Mouse (Mus musculus) liver, embryonic 12.5 days (tissue): Measurements from ENCODE around the gene Syngap1. TPM values are rescaled to one million over a fixed set of nuclear protein-coding genes. Genes with fewer than 3 reads are reported as not detected.

Source experiments
- ATAC-seq: fragments of 200-750 bp; cut with Nextera tagmentation; 2 replicates; pipeline ENCODE4 v1.8.0; 2017; ENCODE audit warnings: moderate number of reproducible peaks, mild to moderate bottlenecking, moderate library complexity
- H3K27ac ChIP-seq: fragments of 300-500 bp; sonication (generic); 2 replicates; pipeline ENCODE4 v1.5.1; 2016; ENCODE audit warnings: mild to moderate bottlenecking
- H3K27me3 ChIP-seq: fragments of 300-500 bp; sonication (generic); replicated peaks from 2 replicates; pipeline ENCODE4 v1.6.1; 2016; ENCODE audit warnings: mild to moderate bottlenecking, moderate library complexity
- H3K36me3 ChIP-seq: fragments of 300-500 bp; sonication (generic); 2 replicates; pipeline ENCODE4 v1.6.1; 2016; ENCODE audit warnings: mild to moderate bottlenecking, moderate library complexity
- H3K4me1 ChIP-seq: fragments of 300-500 bp; sonication (generic); 2 replicates; pipeline ENCODE4 v1.6.1; 2016
- H3K4me2 ChIP-seq: fragments of 300-500 bp; sonication (generic); 2 replicates; pipeline ENCODE4 v1.6.1; 2016; ENCODE audit warnings: mild to moderate bottlenecking, moderate library complexity
- H3K4me3 ChIP-seq: fragments of 300-500 bp; sonication (generic); 2 replicates; pipeline ENCODE4 v1.5.1; 2016; ENCODE audit warnings: mild to moderate bottlenecking, moderate library complexity
- H3K9ac ChIP-seq: fragments of 300-500 bp; sonication (generic); 2 replicates; pipeline ENCODE4 v1.6.1; 2016; ENCODE audit warnings: mild to moderate bottlenecking, moderate library complexity
- H3K9me3 ChIP-seq: fragments of 300-500 bp; sonication (generic); replicated peaks from 2 replicates; pipeline ENCODE4 v1.6.1; 2016; ENCODE audit warnings: mild to moderate bottlenecking, moderate library complexity
- WGBS: fragments of 180-500 bp; shearing (Covaris S2); methylation state at CpG from one replicate; pipeline ENCODE4 v1.1.7; 2016; ENCODE audit not compliant: insufficient replicate concordance; 5-methylcytosine and 5-hydroxymethylcytosine counted together
- polyA plus RNA-seq: library from polyadenylated mRNA; unstranded; fragments of >200 nt; fragmentation: Nextera tagmentation; extraction: Ambion mirVana; gene quantifications from 2 replicates; pipeline ENCODE4 v1.2.1, GENCODE M21; 2016

Gene Syngap1
- polyA plus RNA-seq, 1 experiment from 2014 or later = 0.29 TPM

- H3K4me1 ChIP-seq = peaks cover 88% of the 10 kb centered on the region
- H3K27ac ChIP-seq = peak overlapping the region; percentile 46; the same call in 1 of the 2 replicates
- no peak overlapping the region for H3K9ac ChIP-seq
Measured at GRCm38 (mm10) chr17:26949866-26950265, 8.8 kb downstream of the Syngap1 start.

GRCm38 (mm10) chr17:26950560-26951288 is 9.7 kb downstream of the Syngap1 start:
- peaks cover 97% of the 10 kb centered on the region for H3K4me1 ChIP-seq
- H3K4me3 ChIP-seq = peak overlapping the region; percentile 35; the same call in 1 of the 2 replicates
- WGBS = 46% methylated on average over 7 of the region's 7 CpGs
- ATAC-seq = no peak
- H3K9ac ChIP-seq = no peak overlapping the region
- H3K9me3 ChIP-seq = no peaks in the 10 kb centered on the region
- H3K27ac ChIP-seq = no peak overlapping the region
- peak overlapping the region; percentile 68 for H3K4me2 ChIP-seq
- peaks cover 11% of the 10 kb centered on the region for H3K36me3 ChIP-seq
- peaks cover 58% of the 10 kb centered on the region for H3K27me3 ChIP-seq

More at GRCm38 (mm10) chr17:26949866-26950265, 8.8 kb downstream of the Syngap1 start:
- no peak overlapping the region for H3K4me2 ChIP-seq
- no peaks in the 10 kb centered on the region for H3K9me3 ChIP-seq
- peaks cover 3% of the 10 kb centered on the region; the same call in 1 of the 2 replicates for H3K36me3 ChIP-seq
- peaks cover 59% of the 10 kb centered on the region for H3K27me3 ChIP-seq
- no peak overlapping the region for H3K4me3 ChIP-seq
- no peak for ATAC-seq
- WGBS = 44% methylated on average over 5 of the region's 5 CpGs

- Histone ChIP-seq H3K4me3 (peak overlapping the region; percentile 35), H3K4me1 (peaks cover 97% of the 10 kb centered on the region), H3K36me3 (peaks cover 11% of the 10 kb centered on the region), H3K27me3 (peaks cover 51% of the 10 kb centered on the region), H3K9me3 (no peaks in the 10 kb centered on the region), H3K9ac (peak overlapping the region; percentile 55), H3K27ac (no peak overlapping the region), H3K4me2 (peak overlapping the region; percentile 68)
- WGBS = 4% methylated on average over 11 of the region's 11 CpGs
- ATAC-seq = no peak
Measured at GRCm38 (mm10) chr17:26951406-26951805, 10.4 kb downstream of the Syngap1 start.

- Histone ChIP-seq H3K4me2 (peak overlapping the region; percentile 68), H3K27me3 (peaks cover 43% of the 10 kb centered on the region), H3K27ac (no peak overlapping the region), H3K9ac (peak overlapping the region; percentile 55), H3K4me3 (peak overlapping the region; percentile 35), H3K36me3 (peaks cover 14% of the 10 kb centered on the region), H3K4me1 (peaks cover 97% of the 10 kb centered on the region), H3K9me3 (no peaks in the 10 kb centered on the region)
- 7% methylated on average over 22 of the region's 23 CpGs for WGBS
- no peak for ATAC-seq
Measured at GRCm38 (mm10) chr17:26951952-26952877, 11.2 kb downstream of the Syngap1 start.

- Histone ChIP-seq H3K9me3 (no peaks in the 10 kb centered on the region), H3K27ac (no peak overlapping the region), H3K4me2 (peak overlapping the region; percentile 68), H3K36me3 (peaks cover 17% of the 10 kb centered on the region), H3K4me3 (no peak overlapping the region), H3K27me3 (peaks cover 37% of the 10 kb centered on the region), H3K4me1 (peaks cover 98% of the 10 kb centered on the region), H3K9ac (peak overlapping the region; percentile 55)
- ATAC-seq = no peak
- 38% methylated on average over 6 of the region's 6 CpGs for WGBS
Measured at GRCm38 (mm10) chr17:26953201-26953600, 12.1 kb downstream of the Syngap1 start.

GRCm38 (mm10) chr17:26953726-26954125 is 12.7 kb downstream of the Syngap1 start:
- 50% methylated on average over 7 of the region's 16 CpGs for WGBS
- Histone ChIP-seq H3K36me3 (peaks cover 17% of the 10 kb centered on the region), H3K27me3 (peaks cover 36% of the 10 kb centered on the region), H3K27ac (no peak overlapping the region), H3K4me3 (no peak overlapping the region), H3K4me1 (peaks cover 98% of the 10 kb centered on the region), H3K4me2 (peak overlapping the region; percentile 68), H3K9ac (peak overlapping the region; percentile 55), H3K9me3 (no peaks in the 10 kb centered on the region)
- ATAC-seq = no peak

- no peak; the same call in 1 of the 2 replicates for ATAC-seq
- H3K9ac ChIP-seq = peak overlapping the region; percentile 76
- WGBS = 57% methylated on average over 5 of the region's 5 CpGs
- H3K4me1 ChIP-seq = peaks cover 95% of the 10 kb centered on the region
- H3K9me3 ChIP-seq = no peaks in the 10 kb centered on the region
- peak overlapping the region; percentile 50 for H3K4me3 ChIP-seq
- H3K36me3 ChIP-seq = peaks cover 36% of the 10 kb centered on the region
- H3K27me3 ChIP-seq = peaks cover 27% of the 10 kb centered on the region
- peak overlapping the region; percentile 89 for H3K27ac ChIP-seq
- H3K4me2 ChIP-seq = peak overlapping the region; percentile 69
Measured at GRCm38 (mm10) chr17:26956309-26956708, 15.3 kb downstream of the Syngap1 start.

GRCm38 (mm10) chr17:26956895-26957294 is 15.8 kb downstream of the Syngap1 start:
- 23% methylated on average over 18 of the region's 18 CpGs for WGBS
- Histone ChIP-seq H3K4me3 (peak overlapping the region; percentile 50), H3K27me3 (peaks cover 22% of the 10 kb centered on the region), H3K9me3 (no peaks in the 10 kb centered on the region), H3K36me3 (peaks cover 42% of the 10 kb centered on the region), H3K27ac (peak overlapping the region; percentile 89), H3K4me1 (peaks cover 89% of the 10 kb centered on the region), H3K4me2 (peak overlapping the region; percentile 69), H3K9ac (peak overlapping the region; percentile 76)
- ATAC-seq = peak; percentile 86

- Histone ChIP-seq H3K27ac (peak overlapping the region; percentile 89; the same call in 1 of the 2 replicates), H3K4me2 (peak overlapping the region; percentile 69), H3K4me3 (no peak overlapping the region), H3K4me1 (peaks cover 79% of the 10 kb centered on the region), H3K9ac (no peak overlapping the region), H3K9me3 (no peaks in the 10 kb centered on the region), H3K36me3 (peaks cover 51% of the 10 kb centered on the region), H3K27me3 (peaks cover 12% of the 10 kb centered on the region)
- ATAC-seq = no peak
- 92% methylated on average over 5 of the region's 5 CpGs for WGBS
Measured at GRCm38 (mm10) chr17:26957872-26958271, 16.8 kb downstream of the Syngap1 start.

GRCm38 (mm10) chr17:26958880-26959279 is 17.8 kb downstream of the Syngap1 start:
- H3K27me3 ChIP-seq = peaks cover 2% of the 10 kb centered on the region
- H3K9ac ChIP-seq = no peak overlapping the region
- no peak for ATAC-seq
- peaks cover 69% of the 10 kb centered on the region for H3K4me1 ChIP-seq
- WGBS = 58% methylated on average over 5 of the region's 5 CpGs
- H3K27ac ChIP-seq = peak overlapping the region; percentile 55
- H3K4me3 ChIP-seq = no peak overlapping the region
- H3K9me3 ChIP-seq = no peaks in the 10 kb centered on the region
- no peak overlapping the region for H3K4me2 ChIP-seq
- H3K36me3 ChIP-seq = peaks cover 56% of the 10 kb centered on the region

GRCm38 (mm10) chr17:26959815-26960214 is 18.8 kb downstream of the Syngap1 start:
- Histone ChIP-seq H3K36me3 (peaks cover 57% of the 10 kb centered on the region), H3K4me1 (peaks cover 60% of the 10 kb centered on the region), H3K9me3 (no peaks in the 10 kb centered on the region), H3K27ac (no peak overlapping the region), H3K4me3 (no peak overlapping the region), H3K27me3 (no peaks in the 10 kb centered on the region), H3K4me2 (no peak overlapping the region), H3K9ac (no peak overlapping the region)
- 78% methylated on average over 4 of the region's 4 CpGs for WGBS
- no peak for ATAC-seq
